Mouse (Mus musculus) myocyte (in vitro differentiated cells): Measurements from ENCODE around the gene Phf12.
A peak's percentile ranks its signal among the peaks of the same experiment; 100 is the strongest.

Experiments used
- CEBPB ChIP-seq: IDR thresholded peaks from 2 replicates; pipeline ENCODE4 v1.6.1; 2011; ENCODE audit warnings: mild to moderate bottlenecking, moderate library complexity; ENCODE audit not compliant: poor library complexity, insufficient read depth, severe bottlenecking
- E2F4 ChIP-seq: IDR thresholded peaks from one replicate; pipeline ENCODE4 v1.6.1; 2011; ENCODE audit warnings: mild to moderate bottlenecking, control low read depth, moderate library complexity; ENCODE audit not compliant: insufficient read depth
- MAX ChIP-seq: IDR thresholded peaks from one replicate; pipeline ENCODE4 v1.6.1; 2011; ENCODE audit warnings: low read depth, mild to moderate bottlenecking, control low read depth
- MYOD1 ChIP-seq, 3 experiments: IDR thresholded peaks; one replicate each; pipeline ENCODE4 v1.6.1; 2011; ENCODE audit warnings: control low read depth in 2 of 3, low read depth in 2 of 3, mild to moderate bottlenecking in 2 of 3, moderate library complexity in 1 of 3; ENCODE audit not compliant: insufficient read length in 2 of 3, control insufficient read depth in 1 of 3
- MYOG ChIP-seq, 3 experiments: IDR thresholded peaks; one replicate each; pipeline ENCODE4 v1.6.1; 2011; ENCODE audit warnings: control low read depth in 2 of 3, low read depth in 2 of 3, mild to moderate bottlenecking in 2 of 3; ENCODE audit not compliant: insufficient read length in 2 of 3, control insufficient read depth in 1 of 3, insufficient read depth in 1 of 3
- POLR2A ChIP-seq: IDR thresholded peaks from one replicate; pipeline ENCODE4 v1.6.1; 2011; ENCODE audit warnings: low read depth, mild to moderate bottlenecking, control low read depth, moderate library complexity; ENCODE audit not compliant: insufficient read length
- POLR2AphosphoS2 ChIP-seq: IDR thresholded peaks from one replicate; pipeline ENCODE4 v1.6.1; 2011; ENCODE audit warnings: low read depth, control low read depth; ENCODE audit not compliant: insufficient read length
- REST ChIP-seq: IDR thresholded peaks from one replicate; pipeline ENCODE4 v1.6.1; 2011; ENCODE audit warnings: mild to moderate bottlenecking, control low read depth, moderate library complexity; ENCODE audit not compliant: insufficient read depth, insufficient read length
- SRF ChIP-seq: IDR thresholded peaks from one replicate; pipeline ENCODE4 v1.6.1; 2011; ENCODE audit warnings: low read depth; ENCODE audit not compliant: control insufficient read depth, insufficient read length
- TCF12 ChIP-seq: IDR thresholded peaks from one replicate; pipeline ENCODE4 v1.6.1; 2011; ENCODE audit warnings: mild to moderate bottlenecking, control low read depth; ENCODE audit not compliant: poor library complexity, insufficient read depth, severe bottlenecking
- TCF3 ChIP-seq: IDR thresholded peaks from one replicate; pipeline ENCODE4 v1.6.1; 2011; ENCODE audit warnings: low read depth, control low read depth; ENCODE audit not compliant: insufficient read length
- USF1 ChIP-seq: IDR thresholded peaks from one replicate; pipeline ENCODE4 v1.6.1; 2011; ENCODE audit warnings: low read depth, mild to moderate bottlenecking, control low read depth, moderate library complexity

DNA sequence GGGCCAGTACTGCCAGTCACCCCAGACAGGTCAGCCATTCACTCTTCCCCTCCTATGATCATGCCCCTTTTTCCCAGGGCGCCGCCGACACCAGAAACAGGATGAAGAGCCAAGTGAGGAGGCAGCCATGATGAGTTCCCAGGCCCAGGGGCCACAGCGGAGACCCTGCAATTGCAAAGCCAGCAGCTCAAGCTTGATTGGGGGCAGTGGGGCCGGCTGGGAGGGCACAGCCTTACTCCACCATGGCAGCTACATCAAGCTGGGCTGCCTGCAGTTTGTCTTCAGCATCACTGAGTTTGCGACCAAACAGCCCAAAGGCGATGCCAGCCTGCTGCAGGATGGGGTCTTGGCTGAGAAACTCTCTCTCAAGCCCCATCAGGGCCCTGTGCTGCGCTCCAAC lies 46.7 kb downstream of the Phf12 start:
- TF ChIP-seq POLR2A (no peak), MAX (no peak), CEBPB (no peak), TCF3 (no peak), E2F4 (no peak), USF1 (no peak), SRF (no peak), MYOG (IDR thresholded peaks at IDR 0.05; ENCODE audit: control insufficient read depth in 1 of 3, insufficient read depth in 1 of 3, insufficient read length in 2 of 3, low read depth in 2 of 3) (no peak), TCF12 (no peak), POLR2AphosphoS2 (peak; percentile 38), MYOD1 (IDR thresholded peaks at IDR 0.05; ENCODE audit: control insufficient read depth in 1 of 3, insufficient read length in 2 of 3, low read depth in 2 of 3) (no peak), REST (no peak)
